In genomic region chr2:74153247-74153850, GRCm38 (mm10) we compare ENCODE assay signal across 11 mouse cellular contexts.
DNase-seq lines count a peak whose midpoint lies in the region; ATAC-seq and TF ChIP-seq lines count a peak whose summit lies in the region.
"Had no signal": no experiment of that assay in that cellular context is flagged by ENCODE, and none has a peak within 500 bp of the region (broad histone marks: within the 10 kb centered on the region; RNA-seq: fewer than 3 reads in every experiment).

No protein-coding gene starts in this region.

- H3K27ac ChIP-seq in left cerebral cortex, adult 2 months, result peak overlapping the region; percentile 63
- no peak overlapping the region for H3K27ac ChIP-seq in forebrain, embryonic 11.5 days (ENCODE audit: low read depth, low read length)
- no peak overlapping the region for H3K27ac ChIP-seq in hindbrain, postnatal 0 days
- H3K27ac ChIP-seq in stomach, embryonic 15.5 days, result no peak overlapping the region
- H3K27ac ChIP-seq: liver, embryonic 14.5 days had no signal

- H3K9me3 ChIP-seq in forebrain, embryonic 11.5 days (ENCODE audit: control insufficient read depth, low read length), result no peaks in the 10 kb centered on the region
- no peaks in the 10 kb centered on the region for H3K9me3 ChIP-seq in hindbrain, postnatal 0 days (ENCODE audit: low read length)
- no peaks in the 10 kb centered on the region for H3K9me3 ChIP-seq in stomach, embryonic 15.5 days

- WGBS in forebrain, embryonic 11.5 days, result 31% methylated on average over 5 of the region's 5 CpGs
- WGBS in hindbrain, postnatal 0 days, result 38% methylated on average over 5 of the region's 5 CpGs
- WGBS in stomach, embryonic 15.5 days, result 39% methylated on average over 5 of the region's 5 CpGs

- peaks cover 5% of the 10 kb centered on the region for H3K4me1 ChIP-seq in forebrain, embryonic 11.5 days (replicated peaks; ENCODE audit: control insufficient read depth, insufficient read depth, low read length)
- H3K4me1 ChIP-seq in hindbrain, postnatal 0 days (ENCODE audit: insufficient read depth, low read length), result peaks cover 9% of the 10 kb centered on the region; the same call in 1 of the 2 replicates
- peaks cover 7% of the 10 kb centered on the region; the same call in 1 of the 2 replicates for H3K4me1 ChIP-seq in stomach, embryonic 15.5 days

- H3K4me2 ChIP-seq in forebrain, embryonic 11.5 days (ENCODE audit: low read depth, low read length, severe bottlenecking), result peak overlapping the region; percentile 29; the same call in 1 of the 2 replicates
- H3K4me2 ChIP-seq in hindbrain, postnatal 0 days (ENCODE audit: low read depth, low read length), result peak overlapping the region; percentile 21; the same call in 1 of the 2 replicates
- H3K4me2 ChIP-seq in stomach, embryonic 15.5 days, result no peak overlapping the region

- peak overlapping the region; percentile 24; the same call in 1 of the 2 replicates for H3K9ac ChIP-seq in forebrain, embryonic 11.5 days (ENCODE audit: low read length)
- H3K9ac ChIP-seq in hindbrain, postnatal 0 days (replicated peaks; ENCODE audit: low read length), result no peak overlapping the region
- H3K9ac ChIP-seq in stomach, embryonic 15.5 days, result no peak overlapping the region
- H3K9ac ChIP-seq: liver, embryonic 14.5 days had no signal

- no peak for TF ChIP-seq CTCF in left cerebral cortex, adult 2 months (IDR thresholded peaks at IDR 0.05)
- TF ChIP-seq CTCF in hindbrain, postnatal 0 days (IDR thresholded peaks at IDR 0.05; ENCODE audit: low read depth), result no peak

- ATAC-seq in forebrain, embryonic 11.5 days (replicated peaks; ENCODE audit: low FRiP score), result peak; percentile 56; the same call in 1 of the 2 replicates
- ATAC-seq in hindbrain, postnatal 0 days, result no peak
- peak; percentile 27; the same call in 1 of the 2 replicates for ATAC-seq in stomach, embryonic 15.5 days (ENCODE audit: insufficient read depth, low FRiP score, low read depth)

- intact Hi-C loops in left cerebral cortex, adult 2 months (cut with DNase I), result no loop called here
- intact Hi-C loops in gastrocnemius, postnatal 36 days (cut with DNase I), result no loop called here

- no peak overlapping the region for H3K4me3 ChIP-seq in left cerebral cortex, adult 2 months
- H3K4me3 ChIP-seq in forebrain, embryonic 11.5 days (ENCODE audit: low read depth, low read length), result no peak overlapping the region
- no peak overlapping the region for H3K4me3 ChIP-seq in hindbrain, postnatal 0 days (ENCODE audit: low read length)
- H3K4me3 ChIP-seq in stomach, embryonic 15.5 days (replicated peaks), result no peak overlapping the region

- no peak for DNase-seq in left cerebral cortex, adult 2 months (ENCODE audit: extremely low spot score in 1 of 2, low spot score in 2 of 2)
- no peak for DNase-seq in left cerebral cortex, adult 11 months (ENCODE audit: low spot score)
- no peak for DNase-seq in forebrain, embryonic 11.5 days (ENCODE audit: low spot score)
- no peak for DNase-seq in hindbrain, postnatal 0 days (ENCODE audit: low spot score)
- no peak for DNase-seq in kidney, adult 18-20 months
- DNase-seq in gastrocnemius, postnatal 36 days, result no peak
- DNase-seq in layer of hippocampus, adult 18-20 months (ENCODE audit: low spot score in 2 of 2), result no peak
- DNase-seq: cerebellum, postnatal 14 days; kidney, adult 9 months had no signal

- no peaks in the 10 kb centered on the region for H3K36me3 ChIP-seq in forebrain, embryonic 11.5 days (ENCODE audit: control insufficient read depth, insufficient read depth, low read length)
- H3K36me3 ChIP-seq in hindbrain, postnatal 0 days (ENCODE audit: insufficient read depth, low read length), result no peaks in the 10 kb centered on the region
- no peaks in the 10 kb centered on the region for H3K36me3 ChIP-seq in stomach, embryonic 15.5 days

- no peaks in the 10 kb centered on the region for H3K27me3 ChIP-seq in forebrain, embryonic 11.5 days (ENCODE audit: control insufficient read depth, insufficient read depth, low read length)
- H3K27me3 ChIP-seq in hindbrain, postnatal 0 days (ENCODE audit: insufficient read depth, low read length), result no peaks in the 10 kb centered on the region
- H3K27me3 ChIP-seq in stomach, embryonic 15.5 days (replicated peaks), result no peaks in the 10 kb centered on the region
